Mouse (Mus musculus) heart, embryonic 11.5 days (tissue): ENCODE measurements around the gene Ifi214. TPM values are rescaled to one million over a fixed set of nuclear protein-coding genes. Genes with fewer than 3 reads are reported as not detected.
"Not testable (repeated sequence)": the region's sequence is repeated elsewhere in the genome, so short reads cannot be mapped to it uniquely, and the experiment has no call there.

Experiments used
- ATAC-seq: fragments of 200-750 bp; cut with Nextera tagmentation; replicated peaks from 2 replicates; pipeline ENCODE4 v1.8.0; 2017; ENCODE audit warnings: moderate library complexity; ENCODE audit not compliant: insufficient number of reproducible peaks, low FRiP score, low TSS enrichment
- H3K27ac ChIP-seq: fragments of 300-500 bp; sonication (generic); 2 replicates; pipeline ENCODE4 v1.5.1; 2014; ENCODE audit warnings: mild to moderate bottlenecking, low read depth, low read length
- H3K27me3 ChIP-seq: fragments of 300-500 bp; sonication (generic); 2 replicates; pipeline ENCODE4 v1.6.1; 2014; ENCODE audit warnings: mild to moderate bottlenecking, low read length, mixed read lengths; ENCODE audit not compliant: control insufficient read depth, insufficient read depth
- H3K36me3 ChIP-seq: fragments of 300-500 bp; sonication (generic); 2 replicates; pipeline ENCODE4 v1.6.1; 2014; ENCODE audit warnings: mild to moderate bottlenecking, low read length, moderate library complexity, mixed read lengths; ENCODE audit not compliant: control insufficient read depth, insufficient read depth
- H3K4me1 ChIP-seq: fragments of 300-500 bp; sonication (generic); 2 replicates; pipeline ENCODE4 v1.6.1; 2014; ENCODE audit warnings: low read length; ENCODE audit not compliant: control insufficient read depth, insufficient read depth
- H3K4me2 ChIP-seq: fragments of 300-500 bp; sonication (generic); 2 replicates; pipeline ENCODE4 v1.6.1; 2014; ENCODE audit warnings: mild to moderate bottlenecking, moderate library complexity
- H3K4me3 ChIP-seq: fragments of 300-500 bp; sonication (generic); 2 replicates; pipeline ENCODE4 v1.5.1; 2014; ENCODE audit warnings: low read depth, low read length
- H3K9ac ChIP-seq: fragments of 300-500 bp; sonication (generic); 2 replicates; pipeline ENCODE4 v1.6.1; 2014; ENCODE audit warnings: mild to moderate bottlenecking, low read depth, low read length, moderate library complexity
- H3K9me3 ChIP-seq: fragments of 300-500 bp; sonication (generic); replicated peaks from 2 replicates; pipeline ENCODE4 v1.6.1; 2016; ENCODE audit warnings: low read length; ENCODE audit not compliant: control insufficient read depth
- WGBS: fragments of 180-500 bp; shearing (Covaris S2); extraction: QIAGEN DNeasy Blood & Tissue Kit; methylation state at CpG from one replicate; pipeline ENCODE4 v1.1.7; 2014; ENCODE audit not compliant: insufficient replicate concordance; 5-methylcytosine and 5-hydroxymethylcytosine counted together
- microRNA-seq: library from miRNA; unstranded; fragments of <30 nt; microRNA quantifications from one replicate; pipeline ENCODE4, GENCODE M21; 2016; ENCODE audit warnings: borderline number of aligned reads
- polyA plus RNA-seq: library from polyadenylated mRNA; unstranded; fragments of >200 nt; fragmentation: Nextera tagmentation; extraction: Ambion mirVana; gene quantifications from 2 replicates; pipeline ENCODE4 v1.2.1, GENCODE M21; 2014

Ifi214 gene
- polyA plus RNA-seq, 1 experiment from 2014 or later: not detected

GRCm38 (mm10) chr1:173481182-173481574 is 54.6 kb downstream of the Ifi214 start:
- not testable (repeated sequence) for H3K4me1 ChIP-seq, H3K36me3 ChIP-seq, H3K9ac ChIP-seq, H3K9me3 ChIP-seq, H3K27me3 ChIP-seq, ATAC-seq, H3K27ac ChIP-seq, H3K4me2 ChIP-seq, H3K4me3 ChIP-seq
- WGBS: 81% methylated on average over 3 of the region's 3 CpGs

GRCm38 (mm10) chr1:173480399-173481181 is 55.2 kb downstream of the Ifi214 start:
- WGBS: 81% methylated on average over 5 of the region's 5 CpGs
- H3K4me3 ChIP-seq, H3K9me3 ChIP-seq, H3K36me3 ChIP-seq, H3K27ac ChIP-seq, H3K27me3 ChIP-seq, ATAC-seq, H3K4me1 ChIP-seq, H3K9ac ChIP-seq, H3K4me2 ChIP-seq: not testable (repeated sequence)

Small RNA genes within 50 kb of the gene (microRNA-seq; reads per million reads assigned to microRNA genes)
- gene Gm44481: not detected

Other genes starting within 250 kb of the Ifi214 start
- gene Ackr1, start 202.2 kb downstream of the Ifi214 start, polyA plus RNA-seq: 5.0 and 5.5 TPM in 2 replicates
- 1.9 and 3.1 TPM in 2 replicates for gene Aim2, start 185.1 kb downstream of the Ifi214 start, polyA plus RNA-seq
- 1.3 TPM in 2 replicates for gene Cadm3, start 168.3 kb downstream of the Ifi214 start, polyA plus RNA-seq
- gene Ifi206, start 44.9 kb downstream of the Ifi214 start, polyA plus RNA-seq: 0.06 TPM in 1 of 2 replicates, not detected in the other
- not detected in 2 replicates for gene Ifi213, start 63.3 kb upstream of the Ifi214 start, polyA plus RNA-seq
- 0.10 TPM in 1 of 2 replicates, not detected in the other for gene Ifi209, start 95.0 kb upstream of the Ifi214 start, polyA plus RNA-seq
- gene Ifi208, start 137.7 kb upstream of the Ifi214 start, polyA plus RNA-seq: 0.10 TPM in 1 of 2 replicates, not detected in the other
- 0.14 and 0.44 TPM in 2 replicates for gene Ifi207, start 205.8 kb upstream of the Ifi214 start, polyA plus RNA-seq
- 0.42 and 0.89 TPM in 2 replicates for gene Ifi204, start 231.0 kb upstream of the Ifi214 start, polyA plus RNA-seq